Mouse (Mus musculus) liver, embryonic 12.5 days (tissue): ENCODE results near the gene Zbtb20. TPM values are rescaled to one million over a fixed set of nuclear protein-coding genes. Genes with fewer than 3 reads are reported as not detected.

Source experiments
- ATAC-seq: fragments of 200-750 bp; cut with Nextera tagmentation; 2 replicates; pipeline ENCODE4 v1.8.0; 2017; ENCODE audit warnings: moderate number of reproducible peaks, mild to moderate bottlenecking, moderate library complexity
- H3K27ac ChIP-seq: fragments of 300-500 bp; sonication (generic); 2 replicates; pipeline ENCODE4 v1.5.1; 2016; ENCODE audit warnings: mild to moderate bottlenecking
- H3K27me3 ChIP-seq: fragments of 300-500 bp; sonication (generic); replicated peaks from 2 replicates; pipeline ENCODE4 v1.6.1; 2016; ENCODE audit warnings: mild to moderate bottlenecking, moderate library complexity
- H3K36me3 ChIP-seq: fragments of 300-500 bp; sonication (generic); 2 replicates; pipeline ENCODE4 v1.6.1; 2016; ENCODE audit warnings: mild to moderate bottlenecking, moderate library complexity
- H3K4me1 ChIP-seq: fragments of 300-500 bp; sonication (generic); 2 replicates; pipeline ENCODE4 v1.6.1; 2016
- H3K4me2 ChIP-seq: fragments of 300-500 bp; sonication (generic); 2 replicates; pipeline ENCODE4 v1.6.1; 2016; ENCODE audit warnings: mild to moderate bottlenecking, moderate library complexity
- H3K4me3 ChIP-seq: fragments of 300-500 bp; sonication (generic); 2 replicates; pipeline ENCODE4 v1.5.1; 2016; ENCODE audit warnings: mild to moderate bottlenecking, moderate library complexity
- H3K9ac ChIP-seq: fragments of 300-500 bp; sonication (generic); 2 replicates; pipeline ENCODE4 v1.6.1; 2016; ENCODE audit warnings: mild to moderate bottlenecking, moderate library complexity
- H3K9me3 ChIP-seq: fragments of 300-500 bp; sonication (generic); replicated peaks from 2 replicates; pipeline ENCODE4 v1.6.1; 2016; ENCODE audit warnings: mild to moderate bottlenecking, moderate library complexity
- WGBS: fragments of 180-500 bp; shearing (Covaris S2); methylation state at CpG from one replicate; pipeline ENCODE4 v1.1.7; 2016; ENCODE audit not compliant: insufficient replicate concordance; 5-methylcytosine and 5-hydroxymethylcytosine counted together
- polyA plus RNA-seq: library from polyadenylated mRNA; unstranded; fragments of >200 nt; fragmentation: Nextera tagmentation; extraction: Ambion mirVana; gene quantifications from 2 replicates; pipeline ENCODE4 v1.2.1, GENCODE M21; 2016

Zbtb20 gene
- polyA plus RNA-seq, 1 experiment from 2014 or later = 3.8 TPM

DNA sequence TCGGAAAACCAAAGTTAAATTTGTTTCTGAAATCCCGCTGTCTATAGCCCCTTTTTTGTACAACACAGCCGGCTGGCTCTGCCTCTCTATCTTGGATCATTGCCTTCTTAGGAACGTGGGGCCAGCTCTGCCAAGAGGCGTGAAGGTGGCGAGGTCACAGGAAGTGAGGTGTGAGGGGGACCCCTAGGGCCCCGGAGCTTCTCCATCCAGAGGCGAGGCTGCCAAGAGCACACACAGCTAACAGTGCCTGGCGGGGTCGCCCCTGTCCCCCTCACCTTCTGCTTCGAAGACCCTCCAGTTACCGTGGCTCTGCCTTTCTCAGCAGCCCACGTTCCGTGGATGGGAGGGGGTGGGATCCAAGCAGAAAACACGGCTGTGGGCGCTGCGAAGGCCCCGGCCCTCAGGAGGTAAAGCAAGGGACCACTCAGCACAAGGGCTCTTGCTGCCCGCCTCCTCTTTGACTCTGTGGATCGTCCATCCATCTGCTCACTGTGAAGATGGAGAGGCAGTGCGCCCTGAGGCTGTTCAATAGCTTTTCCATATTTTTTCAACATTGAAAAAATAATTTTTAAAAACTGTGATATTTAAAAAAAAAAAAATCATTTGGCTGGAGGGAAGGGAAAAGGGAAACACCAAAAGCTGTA is 762.8 kb downstream of the Zbtb20 start:
- Histone ChIP-seq H3K27ac (no peak overlapping the region), H3K27me3 (no peaks in the 10 kb centered on the region), H3K4me3 (no peak overlapping the region), H3K4me1 (no peaks in the 10 kb centered on the region), H3K9me3 (no peaks in the 10 kb centered on the region), H3K36me3 (no peaks in the 10 kb centered on the region), H3K4me2 (no peak overlapping the region), H3K9ac (no peak overlapping the region)
- WGBS = 58% methylated on average over 21 of the region's 21 CpGs
- ATAC-seq = no peak

DNA sequence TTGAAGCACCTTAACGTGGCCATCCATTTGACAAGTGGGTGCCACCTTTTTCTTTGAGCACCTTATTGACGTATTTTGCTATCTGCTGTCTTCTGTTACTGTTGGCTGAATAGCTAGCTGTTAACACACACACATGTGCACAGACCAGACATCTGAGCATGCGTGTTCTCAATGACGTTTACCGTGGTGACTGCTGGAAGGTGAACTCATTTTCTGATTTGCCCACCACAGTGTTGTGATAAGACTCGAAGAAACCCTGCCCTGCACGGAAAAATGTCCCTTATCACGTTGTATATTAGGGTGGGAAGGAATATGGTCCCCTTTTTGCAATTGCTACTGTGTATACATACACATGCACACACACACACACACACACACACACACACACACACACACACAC is 765.5 kb downstream of the Zbtb20 start:
- 48% methylated on average over 8 of the region's 8 CpGs for WGBS
- no peak overlapping the region for H3K4me3 ChIP-seq
- no peaks in the 10 kb centered on the region for H3K4me1 ChIP-seq
- H3K4me2 ChIP-seq = no peak overlapping the region
- H3K36me3 ChIP-seq = no peaks in the 10 kb centered on the region
- no peak for ATAC-seq
- no peaks in the 10 kb centered on the region for H3K27me3 ChIP-seq
- H3K27ac ChIP-seq = no peak overlapping the region
- no peak overlapping the region for H3K9ac ChIP-seq
- H3K9me3 ChIP-seq = no peaks in the 10 kb centered on the region

DNA sequence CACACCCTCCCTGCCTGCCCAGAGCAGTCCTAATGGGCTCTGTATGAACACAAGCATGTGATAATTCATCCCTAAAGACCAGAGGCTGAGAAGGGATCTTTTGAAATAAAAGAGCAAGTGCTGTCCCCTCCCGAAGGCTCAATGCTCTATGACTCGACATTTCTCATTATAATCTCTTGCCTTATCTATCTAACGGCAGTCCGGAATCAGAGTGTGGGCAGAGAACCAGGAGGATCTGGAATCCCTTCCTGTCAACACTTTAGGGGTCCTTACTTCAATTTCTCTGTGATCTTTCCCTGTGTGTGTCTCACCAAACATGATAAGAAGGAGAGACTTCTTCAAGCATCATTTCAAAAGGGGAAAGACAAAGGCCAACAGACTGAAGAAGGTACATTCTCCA is 770.2 kb downstream of the Zbtb20 start:
- H3K4me2 ChIP-seq = no peak overlapping the region
- H3K27me3 ChIP-seq = no peaks in the 10 kb centered on the region
- no peak for ATAC-seq
- no peaks in the 10 kb centered on the region for H3K36me3 ChIP-seq
- WGBS = 46% methylated on average over 4 of the region's 4 CpGs
- H3K4me1 ChIP-seq = no peaks in the 10 kb centered on the region
- H3K9ac ChIP-seq = no peak overlapping the region
- H3K9me3 ChIP-seq = no peaks in the 10 kb centered on the region
- H3K27ac ChIP-seq = no peak overlapping the region
- no peak overlapping the region for H3K4me3 ChIP-seq

DNA sequence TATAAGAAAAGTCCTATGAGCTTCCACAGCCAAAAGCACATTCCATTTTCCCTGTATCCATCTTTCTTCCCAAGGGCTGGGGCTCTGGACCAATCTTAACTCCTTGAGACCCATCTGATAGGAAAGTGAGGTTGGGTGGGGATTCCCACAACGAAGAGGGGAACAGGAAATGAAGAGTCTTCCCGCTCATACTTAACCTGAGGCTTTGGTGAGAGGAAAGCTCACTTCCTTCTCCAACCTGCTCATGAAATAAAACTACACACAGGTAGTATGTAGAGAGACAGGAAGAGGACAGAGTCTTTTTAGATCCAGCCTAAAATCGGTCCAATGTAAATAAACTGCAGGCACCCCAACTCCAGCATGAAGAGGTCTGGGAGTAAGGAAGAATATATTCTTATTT is 771.3 kb downstream of the Zbtb20 start:
- Histone ChIP-seq H3K27me3 (no peaks in the 10 kb centered on the region), H3K27ac (no peak overlapping the region), H3K4me3 (no peak overlapping the region), H3K9me3 (no peaks in the 10 kb centered on the region), H3K9ac (no peak overlapping the region), H3K4me1 (no peaks in the 10 kb centered on the region), H3K36me3 (no peaks in the 10 kb centered on the region), H3K4me2 (no peak overlapping the region)
- 56% methylated on average over 3 of the region's 3 CpGs for WGBS
- ATAC-seq = no peak

DNA sequence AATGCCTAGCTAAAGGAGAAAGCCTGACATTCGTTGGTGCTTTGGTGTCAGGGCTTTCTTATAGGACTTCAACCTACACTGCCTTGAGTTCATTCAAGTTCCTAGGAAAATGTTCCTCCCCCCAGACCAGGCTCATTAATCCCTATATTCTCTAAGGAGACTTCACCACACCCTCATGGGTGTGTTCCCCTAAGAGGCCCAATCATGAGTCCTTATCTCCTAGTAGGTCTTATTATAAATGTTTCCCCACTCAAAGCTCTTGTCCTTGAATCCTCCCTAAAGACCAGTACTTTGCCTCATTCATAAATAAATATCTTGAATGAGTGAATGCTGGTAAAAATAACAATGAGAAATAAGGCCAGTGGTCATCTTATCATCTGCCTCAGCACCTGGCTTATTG is 772.0 kb downstream of the Zbtb20 start:
- Histone ChIP-seq H3K27ac (no peak overlapping the region), H3K4me3 (no peak overlapping the region), H3K4me1 (no peaks in the 10 kb centered on the region), H3K4me2 (no peak overlapping the region), H3K9me3 (no peaks in the 10 kb centered on the region), H3K27me3 (no peaks in the 10 kb centered on the region), H3K36me3 (no peaks in the 10 kb centered on the region), H3K9ac (no peak overlapping the region)
- no peak for ATAC-seq
- 57% methylated on average over 1 of the region's 1 CpGs for WGBS

DNA sequence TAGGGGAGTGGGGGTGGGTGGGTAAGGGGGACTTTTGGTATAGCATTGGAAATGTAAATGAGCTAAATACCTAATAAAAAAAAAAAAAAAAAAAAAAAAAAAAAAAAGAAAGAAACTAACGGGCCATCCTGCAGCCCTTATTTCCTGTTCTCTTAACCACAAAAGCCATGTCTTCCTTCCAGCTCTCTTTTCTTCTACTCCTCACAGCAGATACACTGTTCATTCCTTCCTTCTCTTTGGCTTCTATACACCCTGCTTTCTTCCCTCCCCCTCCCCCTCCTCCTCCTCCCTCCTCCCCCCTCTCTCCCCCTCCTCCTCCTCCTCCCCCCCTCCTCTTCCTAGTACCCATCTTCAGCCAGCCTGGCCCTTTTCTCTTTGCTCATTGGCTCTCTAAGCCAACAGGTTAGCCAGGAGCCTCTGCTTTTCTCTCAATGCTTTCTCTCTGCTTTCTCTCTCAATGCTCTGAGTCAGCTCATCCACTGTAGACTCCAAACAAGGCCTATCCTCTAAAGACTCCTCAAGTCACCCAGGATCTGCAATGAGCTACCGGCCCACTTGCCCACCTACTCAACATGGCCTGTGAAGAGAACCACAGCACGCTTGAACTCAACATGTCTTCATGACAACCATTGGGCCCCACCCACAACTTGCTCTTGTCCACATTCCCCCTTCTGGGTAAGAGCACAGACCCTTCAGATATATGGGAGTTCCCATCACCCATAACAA is 774.8 kb downstream of the Zbtb20 start:
- Histone ChIP-seq H3K4me3 (no peak overlapping the region), H3K27me3 (no peaks in the 10 kb centered on the region), H3K4me2 (no peak overlapping the region), H3K4me1 (no peaks in the 10 kb centered on the region), H3K36me3 (no peaks in the 10 kb centered on the region), H3K27ac (no peak overlapping the region), H3K9me3 (no peaks in the 10 kb centered on the region), H3K9ac (no peak overlapping the region)
- 57% methylated on average over 2 of the region's 3 CpGs for WGBS
- no peak for ATAC-seq

DNA sequence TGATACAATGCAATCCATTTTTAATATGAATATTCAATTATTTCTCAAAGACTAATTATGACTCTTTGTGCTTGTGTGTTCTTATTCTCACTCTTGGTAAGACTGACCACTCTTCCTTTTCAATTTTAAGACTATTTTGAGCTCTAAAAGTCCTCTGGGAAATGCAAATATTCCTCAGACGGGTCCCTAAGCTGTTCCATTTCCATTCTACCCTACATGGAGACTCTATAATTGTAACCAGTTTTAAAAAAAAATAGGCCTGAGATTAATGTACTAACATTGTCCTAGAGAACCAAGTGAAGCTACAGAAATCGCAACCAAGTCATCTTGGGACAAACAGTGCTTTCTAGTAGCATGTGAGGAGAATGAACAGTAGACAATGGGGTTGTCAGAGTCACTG is 777.6 kb downstream of the Zbtb20 start:
- no peaks in the 10 kb centered on the region for H3K36me3 ChIP-seq
- no peak for ATAC-seq
- WGBS = 52% methylated on average over 2 of the region's 2 CpGs

DNA sequence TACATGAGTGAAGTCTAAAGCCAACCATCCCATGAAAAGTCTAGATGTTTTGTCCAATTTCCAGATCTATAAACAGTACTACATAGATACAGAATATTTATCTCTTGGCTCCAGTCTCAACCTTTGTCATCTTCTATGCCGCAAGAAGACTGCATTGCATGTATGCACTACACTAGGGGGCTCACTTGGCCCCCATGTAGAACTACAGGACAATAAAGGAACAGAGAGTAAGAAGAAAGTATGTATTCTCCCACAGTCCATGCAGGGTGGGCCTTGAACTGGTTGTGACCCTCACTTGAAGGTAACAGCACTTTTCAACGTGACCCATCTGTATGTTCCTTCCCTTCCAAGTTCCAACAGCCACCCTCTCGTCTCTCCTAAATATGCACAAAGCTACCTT is 778.6 kb downstream of the Zbtb20 start:
- no peaks in the 10 kb centered on the region for H3K9me3 ChIP-seq
- no peak overlapping the region for H3K9ac ChIP-seq
- H3K27me3 ChIP-seq = no peaks in the 10 kb centered on the region
- H3K4me3 ChIP-seq = no peak overlapping the region
- 53% methylated on average over 3 of the region's 3 CpGs for WGBS
- no peak overlapping the region for H3K4me2 ChIP-seq
- H3K4me1 ChIP-seq = no peaks in the 10 kb centered on the region
- no peak for ATAC-seq
- no peak overlapping the region for H3K27ac ChIP-seq
- no peaks in the 10 kb centered on the region for H3K36me3 ChIP-seq

More for the DNA sequence above, 777.6 kb downstream of the Zbtb20 start:
- no peak overlapping the region for H3K9ac ChIP-seq
- no peak overlapping the region for H3K4me3 ChIP-seq
- no peak overlapping the region for H3K27ac ChIP-seq
- H3K27me3 ChIP-seq = no peaks in the 10 kb centered on the region
- H3K4me1 ChIP-seq = no peaks in the 10 kb centered on the region
- no peaks in the 10 kb centered on the region for H3K9me3 ChIP-seq
- no peak overlapping the region for H3K4me2 ChIP-seq

DNA sequence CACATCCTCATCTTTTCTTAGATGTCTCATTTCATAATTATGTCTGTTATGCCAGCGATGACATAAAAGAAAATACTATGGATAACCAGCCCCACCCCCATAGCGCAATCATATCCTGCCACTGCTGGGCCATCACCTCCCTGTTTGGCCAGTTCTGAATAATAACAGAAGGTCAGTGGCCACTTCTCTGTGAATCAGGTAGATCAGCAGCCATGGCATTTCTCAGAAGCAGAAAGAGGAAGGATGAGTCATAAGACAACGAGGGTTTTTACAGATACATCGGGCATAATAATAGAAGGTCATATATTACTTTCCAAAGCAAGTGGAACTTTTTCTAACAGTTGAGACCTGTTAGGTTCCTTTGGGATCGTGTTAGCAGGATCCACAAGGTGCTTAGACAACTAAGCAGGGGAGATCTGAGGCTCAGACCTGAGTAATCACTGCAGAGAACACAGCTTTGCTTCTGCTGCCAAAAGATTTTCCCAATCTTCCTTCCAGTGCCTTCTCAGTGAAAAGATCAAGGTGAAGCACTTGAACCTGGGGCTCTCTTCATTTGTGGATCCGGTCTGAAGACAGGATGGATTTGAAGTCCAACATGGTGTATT is 779.6 kb downstream of the Zbtb20 start:
- WGBS = 52% methylated on average over 6 of the region's 6 CpGs
- ATAC-seq = no peak
- no peak overlapping the region for H3K4me3 ChIP-seq

DNA sequence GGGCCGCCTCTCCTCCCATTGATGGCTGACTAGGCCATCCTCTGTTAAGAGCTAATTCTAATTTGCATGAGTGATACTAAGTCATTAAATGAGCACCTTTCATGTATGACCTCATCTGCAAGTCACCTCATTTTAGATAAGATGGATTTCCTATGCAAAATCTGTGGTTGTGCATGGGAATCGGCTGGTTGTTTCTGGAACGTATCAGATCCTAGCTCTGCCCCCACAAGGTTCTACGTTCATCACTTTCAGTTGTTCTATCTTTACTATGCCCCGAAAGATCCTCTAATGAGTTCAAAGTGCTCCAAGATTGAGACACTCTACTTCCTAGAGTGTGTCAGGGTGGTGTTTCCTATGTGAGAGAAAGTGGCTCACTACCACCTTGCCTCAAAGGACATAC is 785.9 kb downstream of the Zbtb20 start:
- Histone ChIP-seq H3K9ac (no peak overlapping the region), H3K4me1 (no peaks in the 10 kb centered on the region), H3K27me3 (no peaks in the 10 kb centered on the region), H3K36me3 (no peaks in the 10 kb centered on the region), H3K4me3 (no peak overlapping the region), H3K27ac (no peak overlapping the region), H3K4me2 (no peak overlapping the region), H3K9me3 (no peaks in the 10 kb centered on the region)
- WGBS = 72% methylated on average over 5 of the region's 5 CpGs
- no peak for ATAC-seq

More for the DNA sequence above, 779.6 kb downstream of the Zbtb20 start:
- Histone ChIP-seq H3K4me1 (no peaks in the 10 kb centered on the region), H3K4me2 (no peak overlapping the region), H3K27me3 (no peaks in the 10 kb centered on the region), H3K9me3 (no peaks in the 10 kb centered on the region), H3K27ac (no peak overlapping the region), H3K9ac (no peak overlapping the region), H3K36me3 (no peaks in the 10 kb centered on the region)

DNA sequence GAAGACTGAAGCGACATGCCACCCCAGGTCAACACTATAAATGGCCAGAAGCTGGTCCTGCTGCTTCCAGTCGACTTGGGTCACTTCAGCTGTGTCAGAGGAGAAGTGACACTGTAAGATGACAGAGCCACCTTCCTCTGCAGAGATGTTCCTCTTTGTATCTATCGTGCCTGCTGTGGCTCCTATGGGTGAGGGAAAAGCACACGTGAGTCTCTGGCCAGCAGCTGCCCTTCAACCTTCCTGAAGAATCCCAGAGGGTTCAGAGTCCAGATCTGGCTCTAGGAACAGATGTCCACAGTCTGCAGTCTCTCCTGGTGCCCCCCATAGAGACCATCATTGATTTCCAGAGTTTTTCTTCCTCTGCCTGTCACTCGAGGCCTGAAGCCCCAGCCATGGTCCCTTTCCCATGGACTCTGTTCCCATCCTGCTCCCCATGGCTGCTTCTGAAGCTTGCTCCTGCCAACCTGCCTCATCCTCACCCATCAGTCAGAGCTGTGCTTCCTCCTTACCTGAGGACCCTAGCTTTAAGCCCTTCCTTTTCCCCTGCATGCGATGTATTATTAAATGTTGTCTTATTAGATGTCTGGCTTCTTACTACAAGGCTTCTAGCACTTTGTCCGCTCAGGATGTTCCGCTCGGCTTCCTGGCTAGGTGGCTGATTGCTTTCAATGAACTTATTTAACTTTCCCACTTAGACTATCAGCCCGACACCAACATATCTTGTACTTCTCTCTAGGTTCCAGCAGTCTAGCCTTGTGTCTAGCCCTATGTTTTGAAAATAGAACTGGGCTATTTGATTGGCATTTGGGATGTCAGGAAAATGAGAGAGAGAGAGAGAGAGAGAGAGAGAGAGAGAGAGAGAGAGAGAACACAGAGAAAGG is 786.7 kb downstream of the Zbtb20 start:
- ATAC-seq = no peak
- Histone ChIP-seq H3K36me3 (no peaks in the 10 kb centered on the region), H3K27ac (no peak overlapping the region), H3K4me2 (no peak overlapping the region), H3K27me3 (no peaks in the 10 kb centered on the region), H3K9ac (no peak overlapping the region), H3K4me1 (no peaks in the 10 kb centered on the region), H3K9me3 (no peaks in the 10 kb centered on the region), H3K4me3 (no peak overlapping the region)
- WGBS = 67% methylated on average over 10 of the region's 10 CpGs
